Mouse (Mus musculus) myocyte (in vitro differentiated cells): ENCODE results near the gene Dcst1.

ENCODE experiments used
- MAX ChIP-seq: IDR thresholded peaks from one replicate; pipeline ENCODE4 v1.6.1; 2011; ENCODE audit warnings: low read depth, mild to moderate bottlenecking, control low read depth
- POLR2A ChIP-seq: IDR thresholded peaks from one replicate; pipeline ENCODE4 v1.6.1; 2011; ENCODE audit warnings: low read depth, mild to moderate bottlenecking, control low read depth, moderate library complexity; ENCODE audit not compliant: insufficient read length
- TCF3 ChIP-seq: IDR thresholded peaks from one replicate; pipeline ENCODE4 v1.6.1; 2011; ENCODE audit warnings: low read depth, control low read depth; ENCODE audit not compliant: insufficient read length

- no peak for TF ChIP-seq POLR2A
- TF ChIP-seq TCF3: no peak
- no peak for TF ChIP-seq MAX
Observed at GRCm38 (mm10) chr3:89382950-89383349, 17.9 kb upstream of the Dcst1 start.
